Mouse (Mus musculus) thymus, adult 18-20 months (tissue): ENCODE data around the gene Cdkn2aip.

Source experiments
- DNase-seq, 2 experiments: peaks; one replicate each; pipeline ENCODE4 v3.0.0; 2022; ENCODE audit warnings: mixed read lengths in 2 of 2

Cdkn2aip gene

DNA sequence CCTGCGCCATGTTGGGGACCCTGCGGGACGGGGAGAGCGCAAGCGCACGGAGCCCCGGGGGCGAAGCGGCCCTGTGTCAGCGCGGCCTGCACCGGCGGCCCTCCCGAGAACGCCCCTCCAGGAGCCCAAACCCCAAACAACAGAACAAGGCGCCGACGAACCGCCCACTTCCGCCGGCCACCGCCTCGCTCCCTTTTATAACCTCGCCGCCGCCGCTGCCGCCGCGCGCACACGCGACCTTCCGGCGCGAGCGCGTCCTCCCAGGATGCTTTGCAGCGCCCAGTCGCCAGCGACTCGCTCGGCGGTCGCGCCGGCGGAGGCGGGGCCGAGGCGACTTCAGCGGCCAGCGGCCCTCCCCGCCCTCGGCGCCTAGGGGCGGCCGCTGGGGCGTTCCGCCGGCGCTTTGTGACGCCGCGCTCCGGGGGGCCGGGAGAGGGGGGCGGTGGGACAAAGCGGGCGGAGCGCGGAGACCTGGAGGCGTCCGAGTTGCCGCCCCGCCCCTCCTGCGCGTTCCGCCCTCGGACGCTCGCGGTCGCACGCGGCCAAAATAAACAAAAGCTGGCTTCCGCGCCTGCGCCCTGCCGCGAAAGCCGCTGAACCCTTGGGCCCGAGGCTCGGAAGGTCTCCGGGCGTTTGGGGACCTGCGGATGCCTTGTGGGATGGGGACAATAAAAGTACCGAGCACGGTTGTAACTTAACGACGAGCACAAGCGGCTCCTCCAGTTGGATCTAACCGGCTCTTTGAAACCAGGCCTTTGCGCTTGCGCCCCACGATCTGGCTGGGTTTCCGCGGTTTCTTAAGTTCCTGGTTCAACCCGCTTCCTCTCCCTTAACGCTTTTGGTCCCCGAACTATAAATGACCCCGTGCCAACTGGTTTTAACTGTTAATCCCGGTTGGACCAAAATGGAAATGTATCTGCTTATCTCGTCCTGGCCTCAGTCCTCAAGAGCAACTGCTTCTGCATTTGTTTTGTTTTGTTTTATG lies at the start of gene Cdkn2aip:
Gene Cdkn2aip (minus strand): TSS at position 172 of the 985 bp plus-strand sequence.
- DNase-seq, result peak; percentile 90 to 92

DNA sequence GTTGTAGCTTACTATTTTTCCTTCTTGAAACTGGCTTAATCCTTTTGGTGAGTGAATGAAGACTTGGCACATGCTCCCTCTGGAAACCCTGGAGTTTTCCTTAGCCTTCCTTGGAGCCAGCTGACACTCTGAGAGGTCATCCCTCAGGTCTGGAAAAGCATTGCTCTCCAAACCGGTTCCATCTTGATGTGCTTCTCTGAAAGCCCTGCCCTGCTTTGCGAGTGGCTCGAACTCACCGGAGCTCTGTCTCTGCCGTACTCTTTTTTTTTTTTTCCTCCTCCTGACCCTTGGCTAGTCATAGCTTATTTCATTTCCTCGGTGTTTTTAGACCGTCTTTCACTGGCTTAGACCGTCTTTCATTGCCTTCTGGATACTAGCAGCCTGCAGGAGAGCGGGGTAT lies 49.5 kb upstream of the Cdkn2aip start:
- no peak for DNase-seq

DNA sequence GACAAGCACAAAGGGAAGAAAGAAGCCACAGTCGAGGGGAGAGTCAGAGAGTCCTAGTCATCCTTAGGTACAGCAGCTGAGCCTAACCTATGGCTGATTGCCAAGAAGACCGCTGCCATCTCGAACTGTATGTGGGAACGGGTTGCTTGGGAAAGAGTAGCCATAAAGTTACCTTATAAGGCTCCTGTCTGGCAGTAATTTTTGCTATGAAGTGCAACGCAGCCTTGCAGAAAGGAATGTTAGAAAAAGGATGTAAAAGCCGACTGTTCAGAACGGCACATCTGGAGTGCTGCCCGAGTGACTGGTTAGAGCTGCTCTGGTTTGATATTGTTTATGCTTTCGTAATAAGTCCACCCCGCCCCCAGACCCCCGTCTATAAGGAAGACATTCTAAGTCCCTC lies 47.0 kb upstream of the Cdkn2aip start:
- DNase-seq, result no peak

DNA sequence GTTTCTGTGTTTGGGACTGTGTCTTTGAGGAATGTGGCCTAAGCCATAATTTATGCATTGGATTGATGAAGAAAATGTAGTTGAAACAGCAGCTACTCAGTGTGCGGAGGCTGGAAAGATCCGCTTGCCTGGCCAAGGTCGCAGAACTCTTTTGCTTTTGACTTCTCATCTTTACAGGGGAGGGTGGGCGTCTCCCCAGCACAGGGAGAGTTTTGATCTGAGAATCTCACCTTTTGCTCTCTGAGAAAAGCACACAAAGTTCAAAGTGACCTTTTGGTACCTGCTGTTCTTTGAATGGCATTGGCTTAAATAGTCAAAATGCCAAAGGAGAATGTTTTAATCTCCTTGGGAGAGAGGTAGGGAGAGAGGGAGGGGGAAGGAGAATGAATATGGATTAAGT lies 46.5 kb upstream of the Cdkn2aip start:
- DNase-seq, result no peak

DNA sequence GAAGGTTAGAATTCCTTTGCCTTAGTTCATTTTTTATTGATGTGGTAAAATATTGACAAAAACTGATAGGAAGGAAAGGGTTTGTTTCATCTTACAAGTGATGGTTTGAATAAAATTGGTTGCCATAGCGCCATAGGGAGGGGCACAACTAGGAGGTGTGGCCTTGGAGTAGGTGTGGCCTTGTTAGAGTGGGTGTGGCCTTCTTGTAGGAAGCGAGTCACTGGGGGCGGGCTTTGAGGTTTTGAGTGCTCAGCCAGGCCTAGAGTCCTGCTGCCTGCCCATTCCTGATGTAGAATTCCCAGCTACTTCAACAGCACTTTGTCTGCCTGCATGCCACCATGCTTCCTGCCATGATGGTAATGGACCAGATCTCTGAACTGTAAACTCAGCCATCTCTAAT lies 39.4 kb upstream of the Cdkn2aip start:
- DNase-seq, result no peak

DNA sequence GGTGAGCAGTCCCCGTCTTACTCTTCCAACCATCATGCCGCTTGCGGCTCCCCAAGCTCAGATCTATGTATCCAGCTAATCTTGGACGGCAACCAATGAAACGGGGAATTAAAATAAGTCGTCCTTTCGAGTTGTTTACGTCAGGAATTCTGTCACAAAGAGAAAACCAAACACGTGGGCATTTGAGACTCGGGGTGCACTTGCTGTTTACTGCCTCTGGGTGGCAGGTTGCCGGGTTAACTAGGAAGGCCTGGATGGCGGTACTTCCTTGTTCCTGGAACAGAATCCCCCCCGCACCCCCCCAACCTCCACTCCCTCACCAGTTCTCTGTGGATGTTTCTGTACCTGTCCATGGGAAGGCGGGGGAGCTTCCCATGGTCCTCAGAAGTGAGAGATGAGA lies 36.4 kb upstream of the Cdkn2aip start:
- no peak for DNase-seq

DNA sequence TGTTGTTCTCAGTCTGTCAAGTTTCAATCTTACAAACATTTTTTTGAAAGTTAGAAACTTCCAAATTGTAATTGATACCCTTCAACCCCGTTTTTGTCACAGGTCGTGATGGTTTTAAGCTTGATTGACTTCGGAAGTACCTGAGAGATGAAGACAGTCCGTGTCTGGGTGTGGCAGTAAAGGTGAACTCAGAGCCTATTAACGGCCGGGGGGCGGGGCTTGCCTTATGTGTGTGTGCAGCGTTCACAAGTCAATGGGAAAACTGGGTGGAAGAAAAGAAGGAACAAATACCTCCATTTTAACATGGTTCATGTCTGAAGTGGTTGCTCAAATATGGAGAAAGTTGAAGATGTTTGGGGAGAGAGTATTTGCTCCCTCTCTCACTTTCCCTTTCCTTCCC lies 35.8 kb upstream of the Cdkn2aip start:
- DNase-seq, result no peak

DNA sequence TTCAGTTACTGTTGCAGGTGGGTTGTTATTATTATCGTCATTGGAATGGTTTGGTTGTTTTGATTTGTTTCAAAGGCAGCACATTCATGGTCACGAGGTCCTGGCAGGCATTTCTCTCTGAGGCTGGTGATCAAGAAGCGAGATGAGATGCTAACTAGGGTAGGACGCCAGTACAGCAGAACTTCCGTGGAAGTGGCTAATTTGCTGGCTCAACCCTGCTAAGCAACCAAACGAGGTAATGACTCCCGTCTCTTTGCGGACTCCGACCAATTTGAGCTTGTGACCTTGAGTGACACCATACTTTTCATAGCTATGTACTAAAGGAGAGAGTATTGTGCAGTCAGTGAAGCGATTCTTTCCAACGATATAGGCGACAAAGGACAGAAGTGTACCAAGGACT lies 32.6 kb upstream of the Cdkn2aip start:
- no peak for DNase-seq

DNA sequence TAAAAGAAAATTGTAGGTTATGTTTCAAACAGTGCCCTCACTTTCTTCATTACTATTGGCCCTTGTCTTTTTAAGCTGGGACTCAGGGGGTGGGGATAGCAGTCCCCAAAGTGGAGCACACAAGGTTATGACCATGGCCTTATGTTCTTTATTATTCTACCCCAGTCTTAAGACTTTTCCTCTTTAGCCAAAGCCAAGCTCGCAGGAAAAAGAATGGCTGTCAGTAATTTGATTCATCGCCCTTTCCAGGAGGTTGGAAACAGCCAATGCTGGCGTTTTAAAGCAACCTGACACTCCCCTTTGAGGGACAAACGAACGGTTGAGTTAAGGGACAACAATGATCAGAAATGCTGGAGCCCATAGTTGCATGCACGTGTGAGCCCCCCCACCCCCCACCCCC lies 32.1 kb upstream of the Cdkn2aip start:
- DNase-seq, result no peak

DNA sequence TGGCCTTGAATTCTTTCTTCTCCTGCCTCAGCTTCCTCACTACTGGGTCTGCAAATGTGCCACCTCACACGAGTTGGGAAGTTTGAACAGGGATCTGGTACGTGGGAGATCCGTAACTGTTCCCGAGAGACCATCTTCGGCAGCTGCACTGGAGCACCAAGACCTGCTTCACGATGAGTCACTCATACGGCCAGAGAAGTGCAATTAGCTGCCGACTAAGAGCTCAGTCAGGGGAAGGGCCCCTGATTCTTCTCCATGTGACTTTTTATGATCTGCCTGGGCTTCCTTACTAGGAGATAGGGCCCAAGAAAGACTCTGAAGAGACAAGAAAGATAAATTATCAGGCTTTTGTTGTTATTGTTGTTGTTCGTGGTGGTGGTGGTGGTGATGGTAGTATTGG lies 31.1 kb upstream of the Cdkn2aip start:
- DNase-seq, result no peak

DNA sequence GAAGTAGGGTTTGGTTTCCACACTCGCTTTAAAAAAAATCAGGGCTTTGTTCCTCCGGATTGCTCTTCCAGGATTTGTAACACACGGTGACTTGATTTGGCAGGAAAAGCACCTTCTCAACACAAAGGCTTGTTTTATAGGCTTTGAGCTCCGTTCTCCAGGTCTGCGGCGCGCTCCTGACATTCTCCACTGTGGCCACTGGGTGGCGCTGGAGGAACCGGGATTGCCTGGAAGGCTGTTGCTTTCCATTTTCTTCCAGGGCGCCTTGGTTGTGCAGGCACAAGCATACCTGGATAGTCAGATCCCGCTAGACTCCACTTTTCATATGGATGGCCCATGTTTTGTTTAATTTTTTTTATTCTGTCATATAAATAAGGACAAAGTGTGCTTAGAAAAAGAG lies 29.7 kb upstream of the Cdkn2aip start:
- DNase-seq, result peak; percentile 11 to 14

DNA sequence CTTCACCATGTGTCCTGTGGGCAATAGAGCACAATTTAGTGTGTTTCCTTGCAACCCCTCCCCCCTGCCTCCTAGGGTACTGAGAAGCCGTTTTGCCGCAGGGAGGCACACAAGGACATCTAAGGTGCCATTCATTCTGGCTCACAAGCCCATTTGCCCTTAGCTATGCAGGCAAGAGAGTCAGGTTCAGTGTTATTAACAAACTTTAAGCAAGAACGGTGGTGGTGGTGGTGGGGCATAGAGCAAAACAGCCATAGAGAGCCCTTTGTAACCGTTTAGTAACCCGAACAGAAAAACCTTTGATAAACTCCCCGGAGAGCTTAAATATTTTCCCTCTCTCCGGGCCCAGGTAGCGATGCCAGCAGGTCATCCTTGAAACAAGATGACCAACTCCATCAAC lies 29.3 kb upstream of the Cdkn2aip start:
- no peak for DNase-seq

DNA sequence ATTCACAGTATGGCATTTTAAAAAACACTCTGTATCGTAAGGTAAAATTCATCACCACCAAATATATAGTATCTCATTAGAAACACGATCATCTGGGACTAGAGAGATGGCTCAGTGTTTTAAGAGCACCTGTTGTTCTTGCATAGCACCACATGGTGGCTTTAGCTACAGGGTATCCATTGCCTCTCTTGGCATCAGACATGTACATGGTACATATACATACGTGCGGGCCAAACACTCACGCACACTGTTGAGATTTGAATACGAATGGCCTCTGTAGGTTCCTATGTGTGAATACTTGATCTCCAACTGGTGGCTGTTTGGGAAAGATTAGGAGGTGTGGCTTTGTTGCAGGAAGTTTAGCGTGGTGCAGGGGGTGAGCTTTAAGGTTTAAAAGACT lies 28.6 kb upstream of the Cdkn2aip start:
- DNase-seq, result no peak

DNA sequence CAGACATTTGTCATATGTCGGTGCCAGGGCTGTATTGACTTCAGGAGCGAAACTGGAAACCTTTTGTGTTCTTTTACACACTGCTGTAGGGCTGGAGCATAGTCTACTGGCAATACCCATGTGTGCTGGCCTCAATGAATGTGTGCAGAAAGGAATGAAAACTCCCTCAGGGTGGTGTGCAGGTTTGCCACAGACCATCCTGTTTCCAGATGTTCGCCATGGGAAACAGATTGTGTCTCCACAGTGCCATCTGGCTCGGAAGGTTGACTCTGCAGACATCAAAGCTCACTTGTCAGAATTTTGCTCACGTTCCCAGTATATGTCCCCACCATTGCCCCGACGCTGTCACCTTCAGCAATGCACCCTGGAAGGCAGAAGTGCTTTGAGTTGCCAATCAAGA lies 23.4 kb upstream of the Cdkn2aip start:
- no peak for DNase-seq

DNA sequence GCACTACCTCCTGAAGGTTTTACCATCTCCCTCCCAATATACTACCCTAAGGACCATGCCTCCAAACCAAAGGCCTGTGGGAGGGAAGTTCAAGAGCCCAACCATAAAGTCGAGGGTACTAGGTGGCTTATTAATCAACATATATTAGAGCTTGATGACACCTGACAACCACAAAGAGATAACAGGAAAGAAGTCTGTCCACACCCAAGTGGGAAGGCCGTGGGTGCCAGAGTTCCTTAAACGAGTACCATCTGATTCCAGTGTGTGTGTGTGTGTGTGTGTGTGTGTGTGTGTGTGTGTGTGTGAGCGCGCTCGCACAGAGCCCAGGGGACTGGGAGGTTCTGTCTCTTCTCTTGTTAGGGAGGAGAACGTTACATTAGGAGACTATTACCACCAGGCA lies 15.6 kb upstream of the Cdkn2aip start:
- no peak for DNase-seq

DNA sequence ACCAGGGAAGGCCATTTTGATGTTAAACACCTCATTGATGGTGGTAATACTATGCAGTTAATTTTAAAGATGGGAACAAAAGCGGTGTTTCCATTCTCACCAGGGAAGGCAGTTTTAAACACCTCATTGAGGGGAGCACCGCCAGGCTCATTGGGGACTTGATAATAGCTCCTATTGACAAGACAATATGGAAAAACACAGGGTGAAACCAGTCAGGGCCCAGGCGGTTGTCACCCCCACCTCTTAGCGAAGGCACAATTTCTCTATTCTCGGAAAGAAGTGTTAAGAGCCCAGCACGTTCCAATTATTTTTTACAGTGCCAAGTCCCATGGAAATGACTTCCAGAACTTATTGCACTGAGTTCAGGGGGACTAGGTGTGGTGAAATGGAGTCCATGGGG lies 13.2 kb upstream of the Cdkn2aip start:
- DNase-seq, result no peak

DNA sequence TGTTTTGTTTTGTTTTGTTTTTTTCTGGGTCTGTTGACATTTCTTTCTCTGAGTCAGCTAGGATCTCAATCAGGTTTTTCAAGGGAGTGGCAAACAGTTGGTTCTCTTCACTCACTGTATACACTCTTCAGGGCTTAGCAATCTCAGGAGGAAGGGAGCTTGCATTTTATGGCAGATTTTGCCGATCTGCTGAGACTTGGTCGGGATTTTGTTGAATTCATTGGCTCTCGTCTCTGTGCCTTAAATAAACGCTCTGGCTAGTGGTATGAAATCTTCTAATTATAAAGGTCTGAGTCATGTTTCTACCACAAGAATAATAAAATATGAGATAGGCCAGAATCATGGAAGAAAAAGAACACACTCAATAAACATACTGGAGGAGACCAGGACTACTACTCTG lies 7.9 kb upstream of the Cdkn2aip start:
- no peak for DNase-seq

DNA sequence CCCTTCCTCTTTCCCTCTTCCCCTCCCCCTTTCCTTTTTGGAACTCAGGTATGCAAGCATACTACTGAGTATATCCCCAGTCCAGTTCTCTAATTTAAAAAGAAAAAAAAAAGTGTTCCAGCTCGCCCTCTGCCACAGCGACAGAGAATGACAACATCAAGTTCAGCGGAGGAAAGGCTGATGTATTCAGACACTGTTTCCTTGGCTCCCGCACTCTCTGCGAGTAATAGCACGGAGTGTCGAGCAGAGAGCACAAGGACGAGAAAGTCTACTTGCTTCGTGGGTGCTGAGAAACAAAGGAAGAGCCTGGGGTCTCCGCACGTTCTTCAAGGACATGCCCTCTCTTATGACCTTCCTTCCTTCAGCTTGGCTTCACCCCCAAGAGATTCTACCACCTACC lies 4.9 kb upstream of the Cdkn2aip start:
- no peak for DNase-seq

DNA sequence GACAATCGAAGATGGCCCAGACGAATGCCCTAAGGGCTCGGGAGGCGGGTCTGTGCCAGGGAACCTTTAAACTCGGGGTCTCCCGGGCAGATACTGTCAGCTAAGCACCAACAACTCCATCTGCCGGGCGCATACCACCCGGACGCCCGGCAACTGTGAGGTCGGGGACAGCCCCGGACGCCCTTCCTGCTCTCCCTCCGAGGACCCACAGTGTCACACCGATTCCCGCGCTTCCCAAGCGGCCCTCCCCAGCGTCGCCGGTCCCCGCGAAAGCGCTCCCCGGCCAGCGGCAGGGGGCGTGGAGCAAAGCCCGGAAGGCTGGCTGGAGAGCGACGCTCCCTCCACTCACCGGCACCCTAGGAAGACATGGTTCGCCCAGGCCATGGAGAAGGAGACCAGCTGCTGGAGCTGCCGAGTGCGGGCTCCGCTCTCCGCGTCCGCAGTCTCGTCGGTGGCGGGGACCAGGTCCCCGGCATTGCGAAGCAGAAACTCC lies 515 bp downstream of the Cdkn2aip start:
- DNase-seq, result peak; percentile 42 to 61

DNA sequence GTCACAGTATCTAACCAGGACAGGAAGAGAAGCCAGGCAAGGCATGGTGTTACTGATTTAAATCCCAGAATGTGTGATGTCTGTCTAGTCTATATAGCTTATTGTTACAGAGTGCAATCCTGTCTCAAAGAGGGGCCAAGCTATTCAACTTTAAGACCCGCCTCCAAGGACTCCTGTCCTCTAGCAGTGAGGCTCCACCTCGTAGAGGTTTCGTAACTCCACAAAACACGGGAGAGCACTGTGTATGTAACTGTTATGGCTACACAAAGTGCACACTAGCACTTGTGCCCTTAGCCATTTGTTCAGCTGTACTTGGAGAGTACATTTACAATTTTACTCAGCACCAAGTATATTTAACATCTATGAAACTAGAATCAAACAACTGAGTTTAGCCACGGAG lies 5.6 kb downstream of the Cdkn2aip start:
- no peak for DNase-seq

DNA sequence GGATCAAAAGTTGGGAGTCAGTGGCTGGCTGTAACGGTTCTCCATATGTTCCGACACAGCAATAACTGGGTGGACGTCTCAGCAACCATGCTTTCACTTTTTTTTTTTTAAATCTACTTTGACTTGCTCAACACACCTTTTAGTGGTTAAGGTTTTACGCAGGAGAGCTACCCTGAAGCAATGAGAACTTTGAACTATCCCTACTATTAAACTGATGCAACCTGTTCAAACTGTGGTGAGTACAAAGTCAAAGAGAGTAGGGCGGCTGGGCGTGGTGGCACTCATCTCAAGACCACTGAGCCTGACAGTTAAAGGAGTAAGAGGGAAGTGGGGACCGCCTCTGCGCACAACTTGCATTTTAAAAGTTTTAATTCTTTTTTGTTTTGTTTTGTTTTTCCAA lies 7.0 kb downstream of the Cdkn2aip start:
- DNase-seq, result no peak

DNA sequence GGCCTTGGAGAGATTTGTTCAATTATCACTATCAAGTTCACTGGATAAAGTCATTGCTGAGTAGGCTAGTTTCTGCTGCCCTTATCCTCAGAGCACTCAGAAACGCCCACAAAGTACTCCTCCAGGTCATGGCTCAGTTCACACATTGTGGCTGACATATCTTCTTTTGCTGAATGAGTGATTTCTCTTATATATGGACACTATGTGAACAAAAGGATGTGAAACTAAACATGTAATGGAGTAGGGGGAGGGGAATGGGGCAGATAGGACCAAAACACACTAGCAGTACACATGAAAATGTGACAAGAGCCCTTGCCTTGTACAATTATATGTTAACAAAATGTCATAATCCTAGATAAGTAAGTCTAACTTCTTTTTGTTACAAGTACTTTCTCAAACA lies 11.4 kb downstream of the Cdkn2aip start:
- DNase-seq, result no peak

DNA sequence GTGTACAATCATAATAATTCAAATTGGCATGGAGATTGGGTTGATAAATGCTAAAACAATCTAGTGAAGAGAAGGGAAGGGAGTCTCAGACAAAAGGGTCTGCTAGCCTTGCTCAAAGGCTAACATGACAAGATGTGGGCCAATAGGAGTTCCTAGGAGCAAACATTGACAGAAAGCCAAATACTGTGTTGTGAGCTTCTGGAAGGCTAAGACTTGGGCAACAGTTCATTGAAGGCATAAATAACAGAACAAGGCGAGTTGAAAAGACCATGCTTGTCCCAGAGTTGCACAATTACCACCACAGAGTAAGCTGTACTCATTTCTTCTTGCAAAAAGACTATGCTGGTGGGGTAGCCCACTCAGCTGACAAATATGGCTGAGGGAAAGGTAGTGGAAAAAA lies 16.0 kb downstream of the Cdkn2aip start:
- no peak for DNase-seq

DNA sequence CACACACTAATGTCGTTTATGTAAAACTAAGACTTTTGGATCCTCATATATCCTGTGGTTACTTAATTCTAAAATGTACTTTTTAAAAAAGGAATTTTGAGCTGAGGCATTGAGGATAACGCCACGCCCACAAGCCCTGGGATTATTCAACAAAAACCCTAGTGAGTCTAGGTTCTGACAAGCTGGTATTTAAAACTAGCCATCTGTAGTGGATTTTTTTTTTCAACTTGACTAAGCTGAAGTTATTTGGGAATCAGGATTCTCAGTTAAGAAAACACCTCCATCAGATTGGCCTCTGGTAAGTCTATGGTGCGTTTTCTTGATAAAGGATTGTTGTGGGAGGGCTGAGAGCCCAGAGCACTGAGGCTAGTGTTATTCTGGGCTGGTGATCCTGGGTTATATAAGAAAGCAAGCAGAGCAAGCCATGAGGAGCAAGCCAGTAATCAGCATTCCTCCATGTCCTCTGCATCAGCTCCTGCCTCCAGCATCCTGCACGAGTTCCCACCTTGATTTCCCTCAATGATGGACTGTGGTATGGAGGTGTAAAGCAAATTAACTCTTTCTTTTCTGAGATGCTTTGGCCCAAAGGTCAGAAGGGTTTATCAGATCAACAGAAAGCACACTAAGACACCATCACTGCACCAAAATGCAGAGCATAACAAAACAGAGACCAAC lies 18.2 kb downstream of the Cdkn2aip start:
- no peak for DNase-seq
